Mouse (Mus musculus) heart, postnatal 0 days (tissue): ENCODE data around the gene Vamp1. TPM values are rescaled to one million over a fixed set of nuclear protein-coding genes. Genes with fewer than 3 reads are reported as not detected.

Source experiments
- ATAC-seq: fragments of 200-750 bp; cut with Nextera tagmentation; 2 replicates; pipeline ENCODE4 v1.8.0; 2017; ENCODE audit warnings: low read depth, moderate number of reproducible peaks, moderate library complexity; ENCODE audit not compliant: insufficient read depth
- DNase-seq: peaks from one replicate; pipeline ENCODE4 v3.0.0-alpha.2; 2016; ENCODE audit warnings: low spot score
- H3K27ac ChIP-seq: fragments of 300-500 bp; sonication (generic); 2 replicates; pipeline ENCODE4 v1.5.1; 2014; ENCODE audit warnings: low read depth, mild to moderate bottlenecking
- H3K27me3 ChIP-seq: fragments of 300-500 bp; sonication (generic); 2 replicates; pipeline ENCODE4 v1.6.1; 2014; ENCODE audit warnings: low read length, mixed read lengths; ENCODE audit not compliant: control insufficient read depth, insufficient read depth
- H3K36me3 ChIP-seq: fragments of 300-500 bp; sonication (generic); replicated peaks from 2 replicates; pipeline ENCODE4 v1.6.1; 2014; ENCODE audit warnings: low read length, mixed read lengths; ENCODE audit not compliant: control insufficient read depth, insufficient read depth
- H3K4me1 ChIP-seq: fragments of 300-500 bp; sonication (generic); 2 replicates; pipeline ENCODE4 v1.6.1; 2014; ENCODE audit warnings: antibody characterized with exemption; ENCODE audit not compliant: control insufficient read depth, insufficient read depth
- H3K4me2 ChIP-seq: fragments of 300-500 bp; sonication (generic); 2 replicates; pipeline ENCODE4 v1.6.1; 2014; ENCODE audit warnings: low read depth, mild to moderate bottlenecking, low read length, moderate library complexity
- H3K4me3 ChIP-seq: fragments of 300-500 bp; sonication (generic); 2 replicates; pipeline ENCODE4 v1.5.1; 2014; ENCODE audit warnings: low read depth, low read length
- H3K9ac ChIP-seq: fragments of 300-500 bp; sonication (generic); replicated peaks from 2 replicates; pipeline ENCODE4 v1.6.1; 2014; ENCODE audit warnings: low read depth, low read length, mixed read lengths
- H3K9me3 ChIP-seq: fragments of 300-500 bp; sonication (generic); replicated peaks from 2 replicates; pipeline ENCODE4 v1.6.1; 2016; ENCODE audit warnings: low read length; ENCODE audit not compliant: control insufficient read depth
- CTCF ChIP-seq: IDR thresholded peaks from 2 replicates; pipeline ENCODE4 v1.5.1; 2016; ENCODE audit warnings: antibody characterized with exemption, control low read depth, low read depth
- EP300 ChIP-seq: IDR thresholded peaks from 2 replicates; pipeline ENCODE4 v1.6.1; 2016; ENCODE audit warnings: antibody characterized with exemption, low read depth
- WGBS: fragments of 180-500 bp; shearing (Covaris S2); extraction: QIAGEN DNeasy Blood & Tissue Kit; methylation state at CpG from one replicate; pipeline ENCODE4 v1.1.7; 2014; 5-methylcytosine and 5-hydroxymethylcytosine counted together
- polyA plus RNA-seq: library from polyadenylated mRNA; unstranded; fragments of >200 nt; fragmentation: Nextera tagmentation; extraction: Ambion mirVana; gene quantifications from 2 replicates; pipeline ENCODE4 v1.2.1, GENCODE M21; 2015
- total RNA-seq: library from RNA; depleted of rRNA; stranded (reverse); fragments of >200 nt; gene quantifications from 2 replicates; pipeline ENCODE4 v1.2.3, GENCODE M21; 2014; ENCODE audit warnings: low replicate concordance

Gene Vamp1
- total and polyA plus RNA-seq, 2 experiments from 2014 or later, result 3.6 to 5.4 TPM

GRCm38 (mm10) chr6:125222577-125222976 is 7.2 kb downstream of the Vamp1 start:
- H3K27ac ChIP-seq, result no peak overlapping the region; the same call in 1 of the 2 replicates
- no peak for TF ChIP-seq CTCF
- no peak for TF ChIP-seq EP300
- ATAC-seq (no peak), DNase-seq (no peak)
- H3K27me3 ChIP-seq, result no peaks in the 10 kb centered on the region
- no peak overlapping the region for H3K4me2 ChIP-seq
- H3K4me1 ChIP-seq, result no peaks in the 10 kb centered on the region
- WGBS, result 64% methylated on average over 3 of the region's 3 CpGs
- H3K9me3 ChIP-seq, result no peaks in the 10 kb centered on the region
- H3K4me3 ChIP-seq, result no peak overlapping the region
- no peak overlapping the region for H3K9ac ChIP-seq
- H3K36me3 ChIP-seq, result peaks cover 17% of the 10 kb centered on the region

GRCm38 (mm10) chr6:125225518-125226115 is 10.3 kb downstream of the Vamp1 start:
- Histone ChIP-seq H3K9ac (no peak overlapping the region), H3K27me3 (no peaks in the 10 kb centered on the region), H3K27ac (no peak overlapping the region), H3K36me3 (peaks cover 7% of the 10 kb centered on the region; the same call in 1 of the 2 replicates), H3K4me2 (no peak overlapping the region), H3K9me3 (no peaks in the 10 kb centered on the region), H3K4me1 (peaks cover 1% of the 10 kb centered on the region; the same call in 1 of the 2 replicates), H3K4me3 (no peak overlapping the region)
- TF ChIP-seq CTCF (0 out of 2 replicates have a peak, but pooled peaks have one; percentile 21), EP300 (no peak)
- WGBS, result 73% methylated on average over 5 of the region's 5 CpGs
- DNase-seq (no peak), ATAC-seq (no peak)

- H3K27me3 ChIP-seq, result no peaks in the 10 kb centered on the region
- H3K9ac ChIP-seq, result no peak overlapping the region
- H3K4me3 ChIP-seq, result no peak overlapping the region
- peak overlapping the region; percentile 95; the same call in 1 of the 2 replicates for H3K4me2 ChIP-seq
- H3K36me3 ChIP-seq, result no peaks in the 10 kb centered on the region
- peak overlapping the region; percentile 92; the same call in 1 of the 2 replicates for H3K27ac ChIP-seq
- no peaks in the 10 kb centered on the region for H3K9me3 ChIP-seq
- WGBS, result 49% methylated on average over 9 of the region's 9 CpGs
- DNase-seq (no peak), ATAC-seq (no peak)
- TF ChIP-seq CTCF (no peak), EP300 (no peak)
- peaks cover 22% of the 10 kb centered on the region for H3K4me1 ChIP-seq
Measured at GRCm38 (mm10) chr6:125230571-125230970, 15.2 kb downstream of the Vamp1 start.

GRCm38 (mm10) chr6:125231117-125232044 is 16.0 kb downstream of the Vamp1 start, which contains the start of gene Tapbpl:
TSS of gene Tapbpl (minus strand) at chr6:125231860.
- peak within 1 kb of the TSS; percentile 95 for H3K4me2 ChIP-seq
- H3K27me3 ChIP-seq, result no peaks in the 10 kb centered on the region
- peaks cover 22% of the 10 kb centered on the region for H3K4me1 ChIP-seq
- H3K9me3 ChIP-seq, result no peaks in the 10 kb centered on the region
- DNase-seq (peak; percentile 60), ATAC-seq (peak; percentile 63)
- H3K27ac ChIP-seq, result peak within 1 kb of the TSS; percentile 92
- TF ChIP-seq EP300 (no peak), CTCF (no peak)
- H3K4me3 ChIP-seq, result peak within 1 kb of the TSS; percentile 64
- no peaks in the 10 kb centered on the region for H3K36me3 ChIP-seq
- peak within 1 kb of the TSS; percentile 84 for H3K9ac ChIP-seq
- WGBS, result 1% methylated on average over 16 of the region's 16 CpGs

GRCm38 (mm10) chr6:125232045-125232437 is 16.7 kb downstream of the Vamp1 start:
- DNase-seq (peak; percentile 38), ATAC-seq (peak; percentile 31)
- Histone ChIP-seq H3K9ac (peak overlapping the region; percentile 84), H3K4me2 (peak overlapping the region; percentile 95), H3K27me3 (no peaks in the 10 kb centered on the region), H3K4me3 (peak overlapping the region; percentile 64), H3K27ac (peak overlapping the region; percentile 92), H3K4me1 (peaks cover 22% of the 10 kb centered on the region), H3K9me3 (no peaks in the 10 kb centered on the region), H3K36me3 (no peaks in the 10 kb centered on the region)
- WGBS, result 37% methylated on average over 4 of the region's 4 CpGs
- TF ChIP-seq CTCF, result no peak
- TF ChIP-seq EP300, result no peak
